Mouse (Mus musculus) limb, embryonic 14.5 days (tissue): ENCODE measurements around the gene Clec1b. TPM values are rescaled to one million over a fixed set of nuclear protein-coding genes. Genes with fewer than 3 reads are reported as not detected.

Experiments used
- ATAC-seq: fragments of 200-750 bp; cut with Nextera tagmentation; 2 replicates; pipeline ENCODE4 v1.8.0; 2017; ENCODE audit warnings: low read depth, moderate number of reproducible peaks, moderate TSS enrichment; ENCODE audit not compliant: low FRiP score
- DNase-seq: peaks from one replicate; pipeline ENCODE4 v3.0.0-alpha.2; 2015; ENCODE audit warnings: low spot score
- H3K27ac ChIP-seq: fragments of 300-500 bp; sonication (generic); replicated peaks from 2 replicates; pipeline ENCODE4 v1.5.1; 2014; ENCODE audit warnings: low read depth, mild to moderate bottlenecking, low read length, moderate library complexity, mixed read lengths
- H3K27me3 ChIP-seq: fragments of 300-500 bp; sonication (generic); 2 replicates; pipeline ENCODE4 v1.6.1; 2014; ENCODE audit warnings: low read length, mixed read lengths; ENCODE audit not compliant: control insufficient read depth, insufficient read depth
- H3K36me3 ChIP-seq: fragments of 300-500 bp; sonication (generic); 2 replicates; pipeline ENCODE4 v1.6.1; 2014; ENCODE audit warnings: mild to moderate bottlenecking, low read length, moderate library complexity, mixed read lengths; ENCODE audit not compliant: control insufficient read depth, insufficient read depth
- H3K4me1 ChIP-seq: fragments of 300-500 bp; sonication (generic); 2 replicates; pipeline ENCODE4 v1.6.1; 2014; ENCODE audit warnings: antibody characterized with exemption, low read length, mixed read lengths; ENCODE audit not compliant: control insufficient read depth, insufficient read depth
- H3K4me2 ChIP-seq: fragments of 300-500 bp; sonication (generic); replicated peaks from 2 replicates; pipeline ENCODE4 v1.6.1; 2014; ENCODE audit warnings: low read depth, mild to moderate bottlenecking, low read length, moderate library complexity; ENCODE audit not compliant: severe bottlenecking
- H3K4me3 ChIP-seq: fragments of 300-500 bp; sonication (generic); replicated peaks from 2 replicates; pipeline ENCODE4 v1.5.1; 2014; ENCODE audit warnings: low read length
- H3K9ac ChIP-seq: fragments of 300-500 bp; sonication (generic); 2 replicates; pipeline ENCODE4 v1.6.1; 2014; ENCODE audit warnings: mild to moderate bottlenecking, low read depth, low read length, moderate library complexity; ENCODE audit not compliant: severe bottlenecking
- H3K9me3 ChIP-seq: fragments of 300-500 bp; sonication (generic); 2 replicates; pipeline ENCODE4 v1.6.1; 2016; ENCODE audit warnings: low read length; ENCODE audit not compliant: control insufficient read depth
- POLR2A ChIP-seq: fragments of 200-500 bp; IDR thresholded peaks from 2 replicates; pipeline ENCODE4 v1.8.0; 2012; ENCODE audit warnings: inconsistent platforms, mild to moderate bottlenecking, moderate library complexity, borderline replicate concordance; ENCODE audit not compliant: insufficient read depth, insufficient read length; ENCODE audit errors: extremely low read depth
- WGBS: fragments of 180-500 bp; shearing (Covaris S2); extraction: QIAGEN DNeasy Blood & Tissue Kit; methylation state at CpG from one replicate; pipeline ENCODE4 v1.1.7; 2014; 5-methylcytosine and 5-hydroxymethylcytosine counted together
- polyA plus RNA-seq, 2 experiments: library from polyadenylated mRNA; depleted of rRNA in 1 of 2; stranded (reverse) in 1 of 2; unstranded in 1 of 2; fragments of >200 nt; fragmentation: Nextera tagmentation in 1 of 2; extraction: Ambion mirVana in 1 of 2; gene quantifications; 2 replicates each; pipeline versions ENCODE4 v1.2.1 to v1.2.3; 2012 to 2014

Gene Clec1b
- polyA plus RNA-seq (2012; rRNA removed) (0.59 and 0.78 TPM in 2 replicates), polyA plus RNA-seq (2014; fragmentation: Nextera tagmentation; extraction: Ambion mirVana) (1.2 and 1.3 TPM in 2 replicates)

- DNase-seq: no peak
- H3K9ac ChIP-seq: no peak within 1 kb of the TSS
- no peaks in the 10 kb centered on the region for H3K4me1 ChIP-seq
- no peaks in the 10 kb centered on the region for H3K9me3 ChIP-seq
- H3K27me3 ChIP-seq: no peaks in the 10 kb centered on the region
- no peaks in the 10 kb centered on the region for H3K36me3 ChIP-seq
- no peak within 1 kb of the TSS for H3K4me2 ChIP-seq
- no peak for TF ChIP-seq POLR2A
- no peak within 1 kb of the TSS for H3K4me3 ChIP-seq
- ATAC-seq: no peak
- H3K27ac ChIP-seq: no peak within 1 kb of the TSS
- WGBS: 87% methylated on average over 8 of the region's 8 CpGs
Observed at GRCm38 (mm10) chr6:129396997-129397396, at the start of gene Clec1b. Gene Clec1b (plus strand): TSS chr6:129397297.

GRCm38 (mm10) chr6:129349524-129350352 lies 47.4 kb upstream of the Clec1b start:
- no peaks in the 10 kb centered on the region for H3K27me3 ChIP-seq
- H3K9me3 ChIP-seq: no peaks in the 10 kb centered on the region
- no peak for TF ChIP-seq POLR2A
- no peak for DNase-seq
- no peaks in the 10 kb centered on the region for H3K4me1 ChIP-seq
- ATAC-seq: no peak
- no peaks in the 10 kb centered on the region for H3K36me3 ChIP-seq
- 46% methylated on average over 4 of the region's 4 CpGs for WGBS
- H3K4me2 ChIP-seq: no peak overlapping the region
- H3K4me3 ChIP-seq: no peak overlapping the region
- H3K9ac ChIP-seq: no peak overlapping the region
- H3K27ac ChIP-seq: no peak overlapping the region

GRCm38 (mm10) chr6:129351091-129351490 lies 46.0 kb upstream of the Clec1b start:
- no peaks in the 10 kb centered on the region for H3K36me3 ChIP-seq
- no peak overlapping the region for H3K9ac ChIP-seq
- no peak for TF ChIP-seq POLR2A
- H3K9me3 ChIP-seq: no peaks in the 10 kb centered on the region
- WGBS: 94% methylated on average over 3 of the region's 3 CpGs
- H3K4me1 ChIP-seq: no peaks in the 10 kb centered on the region
- DNase-seq: no peak
- H3K27me3 ChIP-seq: no peaks in the 10 kb centered on the region
- no peak overlapping the region for H3K4me3 ChIP-seq
- no peak for ATAC-seq
- H3K4me2 ChIP-seq: no peak overlapping the region
- no peak overlapping the region for H3K27ac ChIP-seq

GRCm38 (mm10) chr6:129355774-129356173 lies 41.3 kb upstream of the Clec1b start:
- DNase-seq: no peak
- Histone ChIP-seq H3K9ac (no peak overlapping the region), H3K36me3 (no peaks in the 10 kb centered on the region), H3K4me3 (no peak overlapping the region), H3K27ac (no peak overlapping the region), H3K27me3 (no peaks in the 10 kb centered on the region), H3K4me2 (no peak overlapping the region), H3K4me1 (no peaks in the 10 kb centered on the region), H3K9me3 (no peaks in the 10 kb centered on the region)
- WGBS: 95% methylated on average over 2 of the region's 2 CpGs
- TF ChIP-seq POLR2A: no peak
- no peak for ATAC-seq

GRCm38 (mm10) chr6:129356430-129356829 lies 40.7 kb upstream of the Clec1b start:
- ATAC-seq (no peak), DNase-seq (no peak)
- no peak for TF ChIP-seq POLR2A
- H3K4me3 ChIP-seq: no peak overlapping the region
- H3K9me3 ChIP-seq: no peaks in the 10 kb centered on the region
- H3K4me2 ChIP-seq: no peak overlapping the region
- no peak overlapping the region for H3K9ac ChIP-seq
- H3K4me1 ChIP-seq: no peaks in the 10 kb centered on the region
- H3K36me3 ChIP-seq: no peaks in the 10 kb centered on the region
- H3K27ac ChIP-seq: no peak overlapping the region
- no peaks in the 10 kb centered on the region for H3K27me3 ChIP-seq
